Mouse (Mus musculus): ENCODE data around the gene Slc35a1. TPM values are rescaled to one million over a fixed set of nuclear protein-coding genes. Genes with fewer than 3 reads are reported as not detected.

Slc35a1 gene
- total RNA-seq, 2 experiments from 2014 or later, result 20.9 to 22.0 TPM

DNA sequence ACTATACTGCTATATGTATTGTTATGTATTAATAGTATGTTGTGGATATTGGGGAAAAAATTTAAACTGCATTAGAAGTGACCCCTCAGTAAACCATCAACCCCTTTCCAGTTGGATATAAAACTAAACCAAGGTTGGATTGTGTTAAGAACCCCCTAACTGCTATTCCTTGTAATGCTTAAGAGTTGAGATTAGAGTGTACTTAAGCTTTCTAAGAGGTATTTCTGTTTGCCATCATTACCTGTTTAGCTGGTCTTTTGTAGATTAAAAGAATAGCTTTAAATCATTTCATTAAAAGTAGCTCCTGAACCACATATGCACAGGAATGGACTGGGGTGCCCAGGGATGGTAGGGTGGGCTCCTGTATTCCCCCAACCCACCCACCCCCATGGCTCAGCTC lies 42.5 kb downstream of the Slc35a1 start:
- DNase-seq, result no peak

DNA sequence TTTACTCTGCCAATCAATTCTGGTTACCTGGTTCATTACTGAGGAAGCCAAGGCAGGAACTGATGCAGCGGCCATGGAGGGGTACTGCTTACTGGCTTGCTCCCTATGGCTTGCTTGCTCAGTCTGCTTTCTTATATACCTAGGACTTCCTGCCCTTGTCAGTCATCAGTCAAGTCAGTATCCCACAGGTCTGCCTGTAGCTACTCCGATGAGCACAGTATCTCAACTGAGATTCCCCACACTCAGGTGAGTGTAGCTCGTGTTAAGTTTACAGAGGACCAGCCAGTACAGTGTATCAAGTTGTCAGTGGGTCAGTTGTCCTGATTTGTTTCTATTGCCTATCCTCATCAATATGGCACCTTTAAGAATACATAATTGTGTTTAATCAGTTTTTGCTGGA lies 46.5 kb downstream of the Slc35a1 start:
- DNase-seq, result no peak

DNA sequence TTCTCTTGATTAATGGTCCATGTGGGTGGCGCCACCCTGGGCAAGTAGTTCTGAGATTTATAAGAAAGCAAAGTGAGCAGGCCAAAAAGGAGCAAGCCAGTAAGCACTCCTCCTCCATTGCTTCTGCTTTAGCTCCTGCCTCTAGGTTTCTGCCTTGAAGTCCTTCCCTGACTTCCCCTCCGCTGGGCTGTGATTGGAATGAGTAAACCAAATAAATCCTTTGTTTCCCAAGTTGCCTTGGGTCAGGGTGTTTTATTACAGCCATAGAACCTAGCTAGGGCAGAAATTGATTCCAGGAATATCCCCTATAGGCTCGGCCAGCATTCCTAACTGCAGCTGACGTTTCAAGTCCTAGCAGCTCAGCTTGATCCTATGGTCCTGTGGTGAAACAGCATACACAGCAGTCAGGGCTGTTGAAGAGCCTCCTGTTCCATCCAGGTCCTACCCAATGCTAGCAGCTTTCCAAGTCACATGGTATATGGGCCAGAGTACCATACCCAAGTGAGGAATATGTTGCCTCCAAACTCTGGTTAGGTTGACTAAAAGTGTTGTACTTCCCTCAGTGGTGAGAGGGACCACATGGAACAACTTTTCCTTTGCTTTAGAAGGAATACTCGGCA lies 47.4 kb downstream of the Slc35a1 start:
- DNase-seq, result no peak

DNA sequence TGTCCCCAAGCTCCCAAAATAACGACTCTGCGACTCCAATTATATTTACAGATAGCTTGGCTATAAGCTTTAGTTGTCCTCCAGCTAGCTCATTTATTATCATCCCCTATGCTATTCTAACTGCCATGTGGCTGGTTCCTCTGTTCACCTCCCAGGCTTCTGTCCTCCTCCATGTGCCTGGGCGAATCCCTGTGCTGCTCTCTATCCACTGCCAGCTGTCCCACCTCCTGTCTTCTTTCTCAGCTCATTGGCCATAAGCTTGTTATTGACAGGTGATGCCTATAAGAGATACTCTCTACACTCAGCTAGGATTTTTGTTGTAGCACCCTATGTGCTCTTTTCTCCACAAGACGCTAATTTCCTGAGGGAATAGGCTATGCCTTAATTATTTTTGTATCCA lies 49.4 kb downstream of the Slc35a1 start:
- DNase-seq, result peak; percentile 29 to 35

DNA sequence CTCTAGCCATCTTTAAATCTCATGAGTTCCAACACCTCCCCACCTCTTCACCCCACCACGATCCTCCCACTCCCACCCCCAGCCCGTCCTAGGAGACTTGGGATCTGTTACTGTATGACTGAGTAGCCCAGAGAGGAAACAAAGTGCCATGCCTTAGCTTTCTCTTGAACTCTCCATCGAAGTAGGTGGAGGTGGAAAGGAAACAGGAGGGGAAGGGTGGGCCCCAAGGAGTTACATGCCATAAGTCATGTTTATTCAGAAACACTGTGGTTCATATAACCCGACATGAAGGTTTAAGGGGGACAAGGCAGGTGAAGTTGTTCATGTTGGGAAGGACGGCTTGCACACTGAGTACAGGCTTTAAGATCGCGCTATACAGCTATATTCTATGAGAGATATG lies 49.9 kb downstream of the Slc35a1 start:
- DNase-seq, result no peak

DNA sequence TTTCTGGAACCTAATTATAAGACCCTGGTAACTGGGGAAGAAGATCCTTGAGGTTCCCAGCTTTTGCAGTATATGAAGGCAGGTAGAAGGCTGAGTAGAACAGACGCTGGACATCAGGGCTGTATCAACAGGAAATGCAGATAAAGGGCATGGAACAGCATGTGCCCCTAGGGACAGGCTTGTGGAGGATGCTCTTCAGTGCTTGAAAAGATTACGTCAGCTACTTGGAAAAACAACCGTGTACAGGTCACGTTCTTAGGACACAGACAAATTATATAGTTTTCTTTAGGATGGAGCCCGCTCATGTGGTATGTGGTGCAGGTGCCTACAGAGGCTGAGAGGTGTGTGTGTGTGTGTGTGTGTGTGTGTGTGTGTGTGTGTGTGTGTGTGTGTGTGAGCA lies 51.2 kb downstream of the Slc35a1 start:
- DNase-seq, result no peak

DNA sequence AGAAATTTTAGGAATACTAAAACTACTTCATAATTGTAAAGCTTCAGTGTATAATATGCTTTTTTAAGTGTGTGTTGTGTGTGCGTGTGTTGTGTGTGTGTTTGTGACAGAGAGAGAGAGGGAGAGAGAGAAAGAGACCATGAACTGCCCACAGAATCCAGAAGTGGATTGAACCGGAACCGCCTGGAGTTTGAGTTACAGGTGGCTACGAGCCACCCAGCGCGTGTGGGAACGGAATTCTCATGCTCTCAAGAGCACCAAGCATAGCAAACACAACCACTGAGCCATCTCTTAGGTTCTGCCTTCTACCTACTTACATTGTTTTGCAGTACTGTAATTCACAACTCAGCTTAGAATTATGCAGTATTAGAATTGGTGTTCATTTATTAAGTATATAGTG lies 53.1 kb downstream of the Slc35a1 start:
- no peak for DNase-seq

DNA sequence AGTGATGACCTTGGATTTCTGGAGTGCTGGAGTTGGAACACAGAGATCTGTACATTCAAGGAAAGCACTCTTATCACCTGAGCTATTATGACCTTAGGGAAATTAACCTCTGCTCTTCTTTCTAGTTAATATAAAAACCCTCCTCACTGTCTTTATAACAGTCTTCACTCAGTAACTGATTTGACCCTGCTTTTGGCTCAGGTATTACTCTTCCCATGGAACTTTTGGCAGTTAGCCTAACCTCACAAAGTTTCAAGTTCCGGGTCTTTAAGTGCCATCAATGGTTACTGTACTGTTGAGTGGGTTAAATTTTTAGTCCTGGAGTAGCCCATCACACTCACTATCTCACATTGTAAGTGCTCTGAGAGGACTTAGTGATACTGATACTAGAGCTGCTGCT lies 57.3 kb downstream of the Slc35a1 start:
- DNase-seq, result no peak

DNA sequence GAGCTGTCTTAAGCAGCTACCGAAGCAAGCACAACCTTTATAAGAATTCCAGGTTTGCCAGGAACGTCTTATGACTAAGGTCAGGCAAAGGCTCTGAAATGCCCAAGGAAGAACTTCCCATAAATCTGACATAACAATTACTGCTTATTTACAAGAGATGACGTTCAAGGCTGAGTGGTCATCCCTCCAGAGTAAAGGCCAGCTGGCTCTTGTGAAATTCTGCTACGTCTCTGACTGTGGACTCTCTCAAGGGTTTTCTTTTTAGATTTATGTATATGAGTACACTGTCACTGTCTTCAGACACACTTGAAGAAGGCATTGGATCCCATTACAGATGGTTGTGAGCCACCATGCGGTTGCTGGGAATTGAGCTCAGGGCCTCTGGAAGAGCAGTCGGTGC lies 60.8 kb downstream of the Slc35a1 start:
- DNase-seq, result no peak

DNA sequence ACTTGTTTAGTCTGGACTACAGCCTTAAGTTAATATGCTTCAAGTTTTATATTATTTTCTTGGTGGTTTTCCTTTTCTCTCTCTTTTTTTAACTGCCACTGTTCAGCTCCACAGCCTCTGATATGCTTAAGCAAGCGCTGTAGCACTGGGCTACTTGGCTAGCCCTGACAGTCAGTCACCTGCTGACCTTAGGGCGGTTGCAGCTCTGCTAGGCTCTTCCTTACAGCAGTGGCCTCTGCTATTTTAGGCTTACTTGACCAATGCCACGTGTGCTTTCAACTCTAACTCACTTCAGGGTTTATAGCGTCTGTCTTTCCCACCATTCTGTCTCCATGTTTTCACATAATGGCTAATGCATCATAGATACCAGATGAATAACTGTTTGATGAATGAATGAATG lies 61.7 kb downstream of the Slc35a1 start:
- no peak for DNase-seq

DNA sequence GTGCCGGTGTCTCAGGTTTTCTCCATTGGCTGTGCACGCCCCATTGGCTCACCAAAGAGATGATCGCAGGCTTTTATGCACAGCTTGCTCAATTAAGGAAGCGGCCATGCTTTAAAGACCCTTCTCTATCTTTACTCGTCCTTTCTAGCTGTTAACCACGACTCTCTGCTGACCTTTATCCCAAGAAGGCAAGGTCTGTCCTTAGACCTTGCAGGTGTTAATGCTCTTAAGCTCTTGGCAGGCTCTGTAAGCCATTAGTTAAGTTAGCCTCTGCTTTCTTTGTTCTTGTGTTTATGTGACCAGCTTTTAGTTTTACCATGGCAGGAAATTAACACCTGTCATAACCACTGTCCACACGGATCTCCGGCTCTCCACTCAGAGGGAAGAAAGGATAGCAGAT lies 71.1 kb downstream of the Slc35a1 start:
- no peak for DNase-seq

DNA sequence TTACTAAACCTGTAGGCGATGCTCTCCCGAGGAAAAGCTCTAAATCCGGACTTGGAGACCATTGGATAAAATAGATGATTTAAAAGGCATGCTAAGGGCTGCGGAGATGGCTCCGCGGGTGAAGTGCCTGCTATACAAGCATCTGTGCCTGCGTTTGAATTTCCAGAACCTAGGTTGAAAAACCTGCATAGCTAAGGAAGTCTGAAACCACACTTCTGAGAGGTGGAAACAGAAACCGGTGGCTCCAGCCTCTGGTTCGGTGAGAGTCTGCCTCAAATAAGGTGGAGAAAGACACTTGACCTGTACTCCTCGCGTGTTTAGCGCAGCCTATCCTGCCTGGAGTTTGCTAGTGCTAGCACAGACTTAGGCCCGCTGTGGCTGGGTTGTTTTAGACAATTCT lies 71.9 kb downstream of the Slc35a1 start:
- DNase-seq, result peak in 1 of 2 experiments; percentile 14

DNA sequence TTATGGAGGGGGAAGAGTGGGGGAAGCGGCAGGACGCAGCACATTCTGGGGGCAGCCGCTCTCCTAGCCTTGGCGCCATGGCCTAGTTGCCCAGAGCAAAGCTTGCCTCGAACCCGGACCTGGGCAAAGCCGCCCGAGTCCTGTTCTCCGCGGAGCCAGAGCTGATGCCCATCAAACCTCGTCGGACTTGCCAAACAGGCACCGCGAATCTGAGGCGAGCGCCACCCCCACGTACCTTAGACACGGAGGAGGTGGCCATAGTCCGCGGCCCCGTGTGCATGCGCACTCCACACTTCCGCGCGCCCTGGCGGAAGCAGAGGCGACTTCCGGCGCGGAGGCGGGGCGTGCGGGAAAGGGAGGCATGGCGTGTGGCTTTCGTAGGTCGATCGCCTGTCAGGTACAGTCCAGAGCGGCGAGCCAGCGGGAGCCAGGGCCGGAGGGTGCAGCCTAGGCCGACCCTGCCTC lies 72.6 kb downstream of the Slc35a1 start, which contains the start of the genes Orc3 and Rars2:
TSS of gene Orc3 (minus strand) at position 315 of the 465 bp plus-strand sequence.
TSS of gene Rars2 (plus strand) at position 328 of the 465 bp plus-strand sequence.
- peak; percentile 91 to 93 for DNase-seq

DNA sequence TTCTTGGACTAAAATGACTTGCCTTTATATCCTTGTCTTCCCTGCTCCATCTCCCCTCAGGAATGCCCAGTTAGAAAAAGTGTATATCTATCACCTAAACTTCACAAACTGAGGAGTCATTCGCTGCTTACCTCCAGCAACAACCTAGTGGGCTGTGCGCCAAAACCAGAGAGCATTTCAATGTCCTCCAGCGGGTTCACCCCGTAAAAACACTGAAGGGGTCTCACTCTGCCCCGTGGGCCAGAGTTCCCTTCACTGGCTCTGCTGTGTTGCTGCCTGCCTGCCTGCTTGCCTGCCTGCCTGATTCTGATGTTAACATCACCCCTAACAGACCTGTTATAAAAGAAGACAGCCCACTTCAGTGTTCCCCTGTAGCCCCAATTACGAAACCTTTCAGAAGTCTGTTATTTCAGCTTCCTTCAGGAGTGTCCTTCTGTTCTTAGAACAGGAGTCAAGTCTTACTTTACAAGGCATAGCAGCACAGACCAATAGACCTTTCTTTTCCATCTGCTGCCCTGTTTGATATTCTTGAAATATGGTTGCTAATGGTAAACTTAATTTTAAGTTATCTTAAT lies 73.6 kb downstream of the Slc35a1 start:
- DNase-seq, result no peak

Other genes starting within 250 kb of the Slc35a1 start
- gene Akirin2, start 136.5 kb downstream of the Slc35a1 start, total RNA-seq (2021), result 100 to 1,000 TPM; 102 to 103 TPM
- gene Orc3, start 72.5 kb downstream of the Slc35a1 start, total RNA-seq (2021), result 10 to 100 TPM; 51.2 to 55.0 TPM
- gene Rars2, start 72.5 kb downstream of the Slc35a1 start, total RNA-seq (2021), result 10 to 100 TPM; 26.4 to 28.8 TPM
- 1 to 10 TPM in 1 of 2 experiments, under 1 TPM in 1; 0.77 to 1.9 TPM for gene Cfap206, start 42.8 kb upstream of the Slc35a1 start, total RNA-seq (2021)
- gene Gm136, start 68.8 kb upstream of the Slc35a1 start, total RNA-seq (2021), result not detected
- gene Smim8, start 91.0 kb upstream of the Slc35a1 start, total RNA-seq (2021), result 10 to 100 TPM; 18.9 to 23.2 TPM
- 10 to 100 TPM; 25.9 to 28.1 TPM for gene Zfp292, start 195.5 kb upstream of the Slc35a1 start, total RNA-seq (2021)
- gene Cga, start 206.3 kb upstream of the Slc35a1 start, total RNA-seq (2021), result not detected